Mouse (Mus musculus): ENCODE measurements around the gene BC052040. TPM values are rescaled to one million over a fixed set of nuclear protein-coding genes. Genes with fewer than 3 reads are reported as not detected.

Gene BC052040
- total and polyA plus RNA-seq, 3 experiments = 9.8 to 64.0 (median 11.0) TPM

GRCm38 (mm10) chr2:115694386-115694785, 112.9 kb downstream of the BC052040 start:
- DNase-seq (ENCODE audit: low spot score) (no peak), ATAC-seq (ENCODE audit: extremely low read depth, insufficient number of reproducible peaks, low FRiP score, poor library complexity, severe bottlenecking) (no peak)
- H3K36me3 ChIP-seq (replicated peaks) = peaks cover 44% of the 10 kb centered on the region
- no peaks in the 10 kb centered on the region for H3K9me3 ChIP-seq (replicated peaks)
- TF ChIP-seq GATA2 (IDR thresholded peaks at IDR 0.05; ENCODE audit: borderline replicate concordance, low read depth, low read length) (no peak), GATA1 (IDR thresholded peaks at IDR 0.05; ENCODE audit: borderline replicate concordance, low read length) (no peak), TAL1 (conservative IDR thresholded peaks at IDR 0.05; ENCODE audit: low read depth, low read length) (no peak), POLR2AphosphoS5 (IDR thresholded peaks at IDR 0.05; ENCODE audit: insufficient replicate concordance, low read depth, low read length) (no peak), CTCF (IDR thresholded peaks at IDR 0.05; ENCODE audit: low read depth, low read length) (no peak)
- no peak overlapping the region for H3K4me3 ChIP-seq (ENCODE audit: low read depth, low read length)
- no peaks in the 10 kb centered on the region for H3K27me3 ChIP-seq (ENCODE audit: insufficient read depth, low read length)
- no peaks in the 10 kb centered on the region for H3K4me1 ChIP-seq (ENCODE audit: insufficient read depth, low read depth, low read length)

GRCm38 (mm10) chr2:115699032-115699431, 117.5 kb downstream of the BC052040 start:
- DNase-seq (ENCODE audit: low spot score) (no peak), ATAC-seq (ENCODE audit: extremely low read depth, insufficient number of reproducible peaks, low FRiP score, poor library complexity, severe bottlenecking) (no peak)
- H3K4me3 ChIP-seq (ENCODE audit: low read depth, low read length) = no peak overlapping the region
- peaks cover 27% of the 10 kb centered on the region for H3K36me3 ChIP-seq (replicated peaks)
- no peaks in the 10 kb centered on the region for H3K9me3 ChIP-seq (replicated peaks)
- no peak for TF ChIP-seq POLR2AphosphoS5 (IDR thresholded peaks at IDR 0.05; ENCODE audit: insufficient replicate concordance, low read depth, low read length)
- no peak for TF ChIP-seq CTCF (IDR thresholded peaks at IDR 0.05; ENCODE audit: low read depth, low read length)
- TF ChIP-seq GATA2 (IDR thresholded peaks at IDR 0.05; ENCODE audit: borderline replicate concordance, low read depth, low read length) = no peak
- no peak for TF ChIP-seq GATA1 (IDR thresholded peaks at IDR 0.05; ENCODE audit: borderline replicate concordance, low read length)
- TF ChIP-seq TAL1 (conservative IDR thresholded peaks at IDR 0.05; ENCODE audit: low read depth, low read length) = no peak
- no peaks in the 10 kb centered on the region for H3K4me1 ChIP-seq (ENCODE audit: insufficient read depth, low read depth, low read length)
- H3K27me3 ChIP-seq (ENCODE audit: insufficient read depth, low read length) = no peaks in the 10 kb centered on the region

- H3K4me1 ChIP-seq (ENCODE audit: insufficient read depth, low read depth, low read length) = no peaks in the 10 kb centered on the region
- no peaks in the 10 kb centered on the region for H3K27me3 ChIP-seq (ENCODE audit: insufficient read depth, low read length)
- no peak overlapping the region for H3K4me3 ChIP-seq (ENCODE audit: low read depth, low read length)
- ATAC-seq (ENCODE audit: extremely low read depth, insufficient number of reproducible peaks, low FRiP score, poor library complexity, severe bottlenecking) (no peak), DNase-seq (ENCODE audit: low spot score) (no peak)
- H3K9me3 ChIP-seq (replicated peaks) = no peaks in the 10 kb centered on the region
- TF ChIP-seq POLR2AphosphoS5 (IDR thresholded peaks at IDR 0.05; ENCODE audit: insufficient replicate concordance, low read depth, low read length) (no peak), CTCF (IDR thresholded peaks at IDR 0.05; ENCODE audit: low read depth, low read length) (no peak), TAL1 (conservative IDR thresholded peaks at IDR 0.05; ENCODE audit: low read depth, low read length) (no peak), GATA1 (IDR thresholded peaks at IDR 0.05; ENCODE audit: borderline replicate concordance, low read length) (no peak), GATA2 (IDR thresholded peaks at IDR 0.05; ENCODE audit: borderline replicate concordance, low read depth, low read length) (no peak)
- peaks cover 25% of the 10 kb centered on the region for H3K36me3 ChIP-seq (replicated peaks)
Observed at GRCm38 (mm10) chr2:115702610-115703009, 121.1 kb downstream of the BC052040 start.

- peaks cover 32% of the 10 kb centered on the region for H3K36me3 ChIP-seq (replicated peaks)
- ATAC-seq (ENCODE audit: extremely low read depth, insufficient number of reproducible peaks, low FRiP score, poor library complexity, severe bottlenecking) = no peak
- H3K4me1 ChIP-seq (ENCODE audit: insufficient read depth, low read depth, low read length) = no peaks in the 10 kb centered on the region
- no peak overlapping the region for H3K4me3 ChIP-seq (ENCODE audit: low read depth, low read length)
- H3K9me3 ChIP-seq (replicated peaks) = no peaks in the 10 kb centered on the region
- DNase-seq (ENCODE audit: low spot score) = no peak
- no peaks in the 10 kb centered on the region for H3K27me3 ChIP-seq (ENCODE audit: insufficient read depth, low read length)
- no peak for TF ChIP-seq GATA2 (IDR thresholded peaks at IDR 0.05; ENCODE audit: borderline replicate concordance, low read depth, low read length)
- TF ChIP-seq CTCF (IDR thresholded peaks at IDR 0.05; ENCODE audit: low read depth, low read length) = no peak
Observed at GRCm38 (mm10) chr2:115717535-115717934, 136.0 kb downstream of the BC052040 start.

- ATAC-seq (ENCODE audit: extremely low read depth, insufficient number of reproducible peaks, low FRiP score, poor library complexity, severe bottlenecking) (no peak), DNase-seq (ENCODE audit: low spot score) (no peak)
- H3K4me1 ChIP-seq (ENCODE audit: insufficient read depth, low read depth, low read length) = no peaks in the 10 kb centered on the region
- H3K9me3 ChIP-seq (replicated peaks) = no peaks in the 10 kb centered on the region
- no peaks in the 10 kb centered on the region for H3K27me3 ChIP-seq (ENCODE audit: insufficient read depth, low read length)
- TF ChIP-seq CTCF (IDR thresholded peaks at IDR 0.05; ENCODE audit: low read depth, low read length) (no peak), POLR2AphosphoS5 (IDR thresholded peaks at IDR 0.05; ENCODE audit: insufficient replicate concordance, low read depth, low read length) (no peak), TAL1 (conservative IDR thresholded peaks at IDR 0.05; ENCODE audit: low read depth, low read length) (no peak), GATA1 (IDR thresholded peaks at IDR 0.05; ENCODE audit: borderline replicate concordance, low read length) (no peak), GATA2 (IDR thresholded peaks at IDR 0.05; ENCODE audit: borderline replicate concordance, low read depth, low read length) (no peak)
- H3K4me3 ChIP-seq (ENCODE audit: low read depth, low read length) = no peak overlapping the region
- H3K36me3 ChIP-seq (replicated peaks) = peaks cover 27% of the 10 kb centered on the region
Observed at GRCm38 (mm10) chr2:115717980-115718379, 136.5 kb downstream of the BC052040 start.

- no peak for DNase-seq (ENCODE audit: low spot score)
- H3K4me3 ChIP-seq (ENCODE audit: low read depth, low read length) = no peak overlapping the region
- H3K9me3 ChIP-seq (replicated peaks) = no peaks in the 10 kb centered on the region
- H3K27me3 ChIP-seq (ENCODE audit: insufficient read depth, low read length) = no peaks in the 10 kb centered on the region
- H3K4me1 ChIP-seq (ENCODE audit: insufficient read depth, low read depth, low read length) = no peaks in the 10 kb centered on the region
- H3K36me3 ChIP-seq (replicated peaks) = peaks cover 30% of the 10 kb centered on the region
- no peak for ATAC-seq (ENCODE audit: extremely low read depth, insufficient number of reproducible peaks, low FRiP score, poor library complexity, severe bottlenecking)
- TF ChIP-seq GATA2 (IDR thresholded peaks at IDR 0.05; ENCODE audit: borderline replicate concordance, low read depth, low read length) = no peak
- TF ChIP-seq GATA1 (IDR thresholded peaks at IDR 0.05; ENCODE audit: borderline replicate concordance, low read length) = no peak
- TF ChIP-seq TAL1 (conservative IDR thresholded peaks at IDR 0.05; ENCODE audit: low read depth, low read length) = no peak
- TF ChIP-seq POLR2AphosphoS5 (IDR thresholded peaks at IDR 0.05; ENCODE audit: insufficient replicate concordance, low read depth, low read length) = no peak
- TF ChIP-seq CTCF (IDR thresholded peaks at IDR 0.05; ENCODE audit: low read depth, low read length) = no peak
Observed at GRCm38 (mm10) chr2:115723452-115723851, 141.9 kb downstream of the BC052040 start.

- no peaks in the 10 kb centered on the region for H3K9me3 ChIP-seq (replicated peaks)
- H3K36me3 ChIP-seq (replicated peaks) = peaks cover 28% of the 10 kb centered on the region
- no peaks in the 10 kb centered on the region for H3K4me1 ChIP-seq (ENCODE audit: insufficient read depth, low read depth, low read length)
- TF ChIP-seq POLR2AphosphoS5 (IDR thresholded peaks at IDR 0.05; ENCODE audit: insufficient replicate concordance, low read depth, low read length) (no peak), GATA2 (IDR thresholded peaks at IDR 0.05; ENCODE audit: borderline replicate concordance, low read depth, low read length) (no peak), GATA1 (IDR thresholded peaks at IDR 0.05; ENCODE audit: borderline replicate concordance, low read length) (no peak), CTCF (IDR thresholded peaks at IDR 0.05; ENCODE audit: low read depth, low read length) (no peak), TAL1 (conservative IDR thresholded peaks at IDR 0.05; ENCODE audit: low read depth, low read length) (no peak)
- H3K4me3 ChIP-seq (ENCODE audit: low read depth, low read length) = no peak overlapping the region
- ATAC-seq (ENCODE audit: extremely low read depth, insufficient number of reproducible peaks, low FRiP score, poor library complexity, severe bottlenecking) (no peak), DNase-seq (ENCODE audit: low spot score) (no peak)
- H3K27me3 ChIP-seq (ENCODE audit: insufficient read depth, low read length) = no peaks in the 10 kb centered on the region
Observed at GRCm38 (mm10) chr2:115724216-115724615, 142.7 kb downstream of the BC052040 start.

Measured in G1E (cell line).